Mouse (Mus musculus) CD4-positive naive resting alpha-beta T cell, adult 76 days (primary cell): Measurements from ENCODE around the gene Slc10a3. TPM values are rescaled to one million over a fixed set of nuclear protein-coding genes. Genes with fewer than 3 reads are reported as not detected.

Experiments
- total RNA-seq: library from RNA; stranded (reverse); gene quantifications from one replicate; pipeline ENCODE4 v1.2.4, GENCODE M21; 2023

Slc10a3 gene
- 15.4 TPM for total RNA-seq

GRCm38 (mm10) chrX:74372888-74373549 is at the start of gene Slc10a3, which contains the start of gene Ubl4a:
Gene Slc10a3, minus strand, starts transcription at chrX:74373349.
Gene Ubl4a, minus strand, starts transcription at chrX:74373218.

GRCm38 (mm10) chrX:74392535-74393443 is 19.6 kb upstream of the Slc10a3 start, which contains the start of the genes Fam3a and Ikbkg:
Gene Fam3a, minus strand, starts transcription at chrX:74393272.
Gene Ikbkg, plus strand, starts transcription at chrX:74393290.

GRCm38 (mm10) chrX:74353467-74353770 is 19.7 kb downstream of the Slc10a3 start, which contains the start of gene Lage3:
Gene Lage3, minus strand, starts transcription at chrX:74353618.

DNA sequence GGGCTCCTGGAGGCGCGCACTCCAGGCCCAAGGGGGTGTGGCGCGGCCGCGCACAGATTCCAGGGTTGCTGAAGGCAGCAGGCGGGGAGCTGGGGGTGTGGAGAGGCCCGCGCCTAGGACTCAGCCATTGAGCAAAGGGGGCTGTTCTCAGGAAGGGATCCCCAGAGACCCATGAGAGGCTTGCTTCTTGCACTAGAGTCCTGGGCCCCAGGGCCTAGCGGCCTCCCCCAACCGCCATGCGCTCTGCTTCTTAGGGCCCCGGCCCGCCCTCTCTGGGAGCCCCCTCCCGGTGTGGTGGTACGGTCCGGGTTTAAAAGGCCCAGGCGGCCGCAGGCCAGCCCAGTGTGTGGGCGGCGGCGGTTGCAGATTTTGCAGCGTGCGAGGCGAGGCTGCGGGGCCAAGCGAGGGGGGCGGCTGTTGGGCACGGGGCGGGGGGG is 44.4 kb downstream of the Slc10a3 start, which contains the start of gene Plxna3:
TSS of gene Plxna3 (plus strand) at position 342 of the 437 bp plus-strand sequence.

Other genes starting within 250 kb of the Slc10a3 start
- gene Opn1mw, start 245.9 kb downstream of the Slc10a3 start, total RNA-seq, result not detected
- gene Mecp2, start 238.0 kb downstream of the Slc10a3 start, total RNA-seq, result 49.3 TPM
- gene Tex28, start 205.5 kb downstream of the Slc10a3 start, total RNA-seq, result not detected
- gene Tktl1, start 196.1 kb downstream of the Slc10a3 start, total RNA-seq, result not detected
- 638 TPM for gene Flna, start 123.5 kb downstream of the Slc10a3 start, total RNA-seq
- gene Emd, start 118.7 kb downstream of the Slc10a3 start, total RNA-seq, result 81.9 TPM
- gene Rpl10, start 102.5 kb downstream of the Slc10a3 start, total RNA-seq, result 757 TPM
- 59.6 TPM for gene Taz, start 91.4 kb downstream of the Slc10a3 start, total RNA-seq
- 10.6 TPM for gene Dnase1l1, start 91.0 kb downstream of the Slc10a3 start, total RNA-seq
- gene Atp6ap1, start 76.3 kb downstream of the Slc10a3 start, total RNA-seq, result 111 TPM
- gene Gdi1, start 68.4 kb downstream of the Slc10a3 start, total RNA-seq, result 179 TPM
- gene Fam50a, start 60.3 kb downstream of the Slc10a3 start, total RNA-seq, result 69.5 TPM
- gene Plxna3, start 44.3 kb downstream of the Slc10a3 start, total RNA-seq, result 8.1 TPM
- 12.4 TPM for gene Lage3, start 19.7 kb downstream of the Slc10a3 start, total RNA-seq
- 25.0 TPM for gene Ubl4a, start 131 bp downstream of the Slc10a3 start, total RNA-seq
- 16.0 TPM for gene Fam3a, start 19.9 kb upstream of the Slc10a3 start, total RNA-seq
- 59.5 TPM for gene Ikbkg, start 19.9 kb upstream of the Slc10a3 start, total RNA-seq
- gene G6pdx, start 55.8 kb upstream of the Slc10a3 start, total RNA-seq, result 21.2 TPM
- gene Gm6880, start 108.0 kb upstream of the Slc10a3 start, total RNA-seq, result not detected
- not detected for gene Olfr1326-ps1, start 201.5 kb upstream of the Slc10a3 start, total RNA-seq
- not detected for gene Olfr1325, start 219.3 kb upstream of the Slc10a3 start, total RNA-seq